Mouse (Mus musculus) hindbrain, embryonic 14.5 days (tissue): ENCODE data around the gene Pacrg. TPM values are rescaled to one million over a fixed set of nuclear protein-coding genes. Genes with fewer than 3 reads are reported as not detected.

Source experiments
- ATAC-seq: fragments of 200-750 bp; cut with Nextera tagmentation; 2 replicates; pipeline ENCODE4 v1.8.0; 2017; ENCODE audit warnings: moderate number of reproducible peaks, mild to moderate bottlenecking, moderate TSS enrichment, moderate library complexity; ENCODE audit not compliant: low FRiP score
- DNase-seq: peaks from one replicate; pipeline ENCODE4 v3.0.0-alpha.2; 2015; ENCODE audit warnings: low spot score
- H3K27ac ChIP-seq: fragments of 300-500 bp; sonication (generic); 2 replicates; pipeline ENCODE4 v1.5.1; 2014; ENCODE audit warnings: mild to moderate bottlenecking, moderate library complexity
- H3K27me3 ChIP-seq: fragments of 300-500 bp; sonication (generic); 2 replicates; pipeline ENCODE4 v1.6.1; 2014; ENCODE audit warnings: mild to moderate bottlenecking, low read length, mixed read lengths; ENCODE audit not compliant: control insufficient read depth, insufficient read depth
- H3K36me3 ChIP-seq: fragments of 300-500 bp; sonication (generic); replicated peaks from 2 replicates; pipeline ENCODE4 v1.6.1; 2014; ENCODE audit not compliant: control insufficient read depth, insufficient read depth
- H3K4me1 ChIP-seq: fragments of 300-500 bp; sonication (generic); replicated peaks from 2 replicates; pipeline ENCODE4 v1.6.1; 2014; ENCODE audit warnings: antibody characterized with exemption, low read length, mixed read lengths; ENCODE audit not compliant: control insufficient read depth, insufficient read depth
- H3K4me2 ChIP-seq: fragments of 300-500 bp; sonication (generic); replicated peaks from 2 replicates; pipeline ENCODE4 v1.6.1; 2014; ENCODE audit warnings: mild to moderate bottlenecking, moderate library complexity
- H3K4me3 ChIP-seq: fragments of 300-500 bp; sonication (generic); replicated peaks from 2 replicates; pipeline ENCODE4 v1.5.1; 2014; ENCODE audit warnings: mild to moderate bottlenecking, low read length
- H3K9ac ChIP-seq: fragments of 300-500 bp; sonication (generic); 2 replicates; pipeline ENCODE4 v1.6.1; 2014
- H3K9me3 ChIP-seq: fragments of 300-500 bp; sonication (generic); 2 replicates; pipeline ENCODE4 v1.6.1; 2016; ENCODE audit warnings: low read length; ENCODE audit not compliant: control insufficient read depth
- WGBS: fragments of 180-500 bp; shearing (Covaris S2); extraction: QIAGEN DNeasy Blood & Tissue Kit; methylation state at CpG from one replicate; pipeline ENCODE4 v1.1.7; 2014; 5-methylcytosine and 5-hydroxymethylcytosine counted together
- polyA plus RNA-seq: library from polyadenylated mRNA; unstranded; fragments of >200 nt; fragmentation: Nextera tagmentation; extraction: Ambion mirVana; gene quantifications from 2 replicates; pipeline ENCODE4 v1.2.1, GENCODE M21; 2014

Pacrg gene
- polyA plus RNA-seq, 1 experiment from 2014 or later: 21.9 TPM

DNA sequence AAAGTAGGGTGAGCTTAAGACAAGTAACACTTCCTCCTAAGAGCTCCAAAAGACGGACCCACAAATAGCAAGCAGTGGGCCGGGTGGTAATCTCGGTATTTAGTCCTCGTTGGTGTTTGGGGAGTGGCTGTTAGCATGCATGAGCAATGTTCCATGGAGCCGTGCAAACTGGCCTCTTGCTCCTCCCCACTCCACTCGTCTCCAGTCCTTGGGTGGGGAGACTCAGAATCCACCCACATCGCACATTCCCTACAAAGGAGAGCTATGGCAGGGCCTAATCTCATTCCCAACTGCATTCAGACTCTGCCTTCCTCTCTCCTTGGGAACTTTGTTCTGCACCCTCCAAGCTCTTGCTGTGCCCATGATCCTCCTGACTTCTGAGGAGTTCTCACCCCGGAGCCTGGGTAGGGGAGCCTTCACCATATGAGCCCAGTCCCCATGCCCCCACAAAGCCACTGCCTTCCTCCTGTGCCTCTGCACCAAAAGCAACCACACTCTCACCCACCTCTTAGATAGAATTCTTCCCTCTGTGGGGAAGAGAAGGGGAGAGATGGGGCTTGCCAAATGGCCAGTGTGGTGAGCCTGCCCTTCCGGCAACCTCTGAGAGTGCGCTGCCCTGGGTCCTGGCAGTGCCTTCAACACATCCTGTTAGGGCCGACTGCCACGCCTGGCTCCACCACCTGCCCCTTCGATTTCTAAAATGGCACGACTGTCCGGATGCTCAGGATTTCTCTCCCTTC, 289.2 kb downstream of the Pacrg start:
- Histone ChIP-seq H3K4me1 (no peaks in the 10 kb centered on the region), H3K4me2 (no peak overlapping the region), H3K36me3 (no peaks in the 10 kb centered on the region), H3K27ac (no peak overlapping the region), H3K27me3 (no peaks in the 10 kb centered on the region), H3K9me3 (no peaks in the 10 kb centered on the region), H3K9ac (no peak overlapping the region), H3K4me3 (no peak overlapping the region)
- DNase-seq (no peak), ATAC-seq (no peak)
- WGBS: 78% methylated on average over 15 of the region's 15 CpGs

DNA sequence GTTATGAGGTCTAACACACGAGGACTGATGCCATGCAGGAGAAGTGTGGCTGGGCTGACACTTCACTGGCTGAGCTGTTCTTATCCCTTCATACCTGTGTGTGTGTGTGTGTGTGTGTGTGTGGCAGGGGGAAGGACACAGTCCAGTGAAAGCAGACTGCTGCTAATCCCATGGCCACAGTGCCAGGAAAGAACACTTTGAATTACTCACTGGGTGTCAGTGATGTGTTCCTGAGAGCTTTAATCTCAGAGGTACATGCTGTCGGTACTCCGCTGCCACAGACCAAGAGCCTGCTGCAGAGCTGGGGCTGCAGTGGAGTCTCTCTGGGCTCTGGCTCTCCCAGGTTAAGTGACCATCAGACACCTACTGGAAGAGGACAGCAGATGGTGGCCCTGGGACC, 290.3 kb downstream of the Pacrg start:
- no peak overlapping the region for H3K4me2 ChIP-seq
- WGBS: 82% methylated on average over 3 of the region's 3 CpGs
- H3K4me3 ChIP-seq: no peak overlapping the region
- H3K4me1 ChIP-seq: no peaks in the 10 kb centered on the region
- no peaks in the 10 kb centered on the region for H3K36me3 ChIP-seq
- no peak for DNase-seq
- no peak overlapping the region for H3K27ac ChIP-seq
- no peak for ATAC-seq
- no peak overlapping the region for H3K9ac ChIP-seq
- H3K27me3 ChIP-seq: no peaks in the 10 kb centered on the region
- no peaks in the 10 kb centered on the region for H3K9me3 ChIP-seq

DNA sequence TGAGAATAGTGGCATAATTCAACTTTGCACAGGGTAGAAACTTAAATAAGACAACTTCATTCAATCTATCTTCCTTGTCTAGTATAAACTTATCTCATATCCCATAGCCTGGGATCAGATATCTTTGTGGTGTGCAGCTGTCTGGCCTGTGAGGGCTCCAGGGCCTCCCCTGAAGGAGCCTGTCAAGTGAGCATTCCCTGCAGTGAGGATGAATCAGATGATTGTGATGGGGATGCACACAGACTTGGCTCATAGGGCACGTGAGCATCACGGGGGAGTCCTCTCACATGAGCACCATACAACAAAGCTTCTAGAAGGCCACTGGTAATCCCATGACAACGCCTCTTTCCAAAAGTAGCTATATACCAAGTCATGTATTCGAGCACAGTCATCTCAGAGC, 291.1 kb downstream of the Pacrg start:
- Histone ChIP-seq H3K4me3 (no peak overlapping the region), H3K27me3 (no peaks in the 10 kb centered on the region), H3K4me2 (no peak overlapping the region), H3K36me3 (no peaks in the 10 kb centered on the region), H3K27ac (no peak overlapping the region), H3K9ac (no peak overlapping the region), H3K9me3 (no peaks in the 10 kb centered on the region), H3K4me1 (no peaks in the 10 kb centered on the region)
- ATAC-seq (no peak), DNase-seq (no peak)
- 89% methylated on average over 4 of the region's 4 CpGs for WGBS

DNA sequence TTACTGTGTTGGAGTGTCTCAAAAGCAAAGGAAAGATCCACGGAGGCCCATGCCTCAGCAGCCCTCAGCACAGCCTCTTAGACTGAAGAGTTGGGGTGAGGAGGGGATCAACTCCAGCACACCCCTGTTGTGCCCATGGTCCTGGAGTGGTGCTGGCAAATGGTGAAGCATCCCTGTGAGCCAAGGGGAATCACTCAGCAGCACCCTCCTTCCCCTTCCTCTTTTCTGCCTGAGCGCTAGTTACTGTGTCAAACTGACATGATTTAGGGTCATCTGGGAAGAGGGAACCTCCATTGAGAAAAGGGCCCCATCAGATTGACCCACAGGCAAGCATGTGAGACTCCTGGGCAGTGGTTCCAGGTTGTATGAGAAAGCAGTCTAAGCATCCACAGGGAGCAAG, 299.3 kb downstream of the Pacrg start:
- no peaks in the 10 kb centered on the region for H3K4me1 ChIP-seq
- H3K27me3 ChIP-seq: no peaks in the 10 kb centered on the region
- H3K4me3 ChIP-seq: no peak overlapping the region
- no peak overlapping the region for H3K9ac ChIP-seq
- H3K27ac ChIP-seq: no peak overlapping the region
- H3K4me2 ChIP-seq: no peak overlapping the region
- ATAC-seq (no peak), DNase-seq (no peak)
- H3K36me3 ChIP-seq: no peaks in the 10 kb centered on the region
- 79% methylated on average over 2 of the region's 2 CpGs for WGBS
- no peaks in the 10 kb centered on the region for H3K9me3 ChIP-seq

DNA sequence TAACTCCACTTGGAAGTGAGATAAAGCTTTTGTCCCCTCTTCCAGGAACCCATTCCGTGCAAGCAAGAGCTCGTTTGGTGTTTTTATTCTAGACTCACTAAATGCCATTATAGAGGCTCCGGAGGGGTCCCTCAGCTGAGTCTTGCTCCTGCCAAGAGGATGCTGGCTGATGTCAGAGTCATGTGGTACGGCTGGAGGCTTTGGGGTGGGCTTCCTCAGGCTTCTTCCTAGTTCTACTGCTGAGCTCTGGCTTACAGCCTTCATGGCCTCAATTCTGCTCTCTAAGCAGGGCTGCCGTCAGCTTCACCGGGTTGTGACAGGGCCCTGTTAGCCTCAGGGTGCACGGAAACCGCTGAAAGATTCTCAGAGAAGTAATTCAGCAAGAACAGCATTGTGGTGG, 305.9 kb downstream of the Pacrg start:
- DNase-seq: no peak
- peak; percentile 68 for ATAC-seq
- no peaks in the 10 kb centered on the region for H3K27me3 ChIP-seq
- H3K9me3 ChIP-seq: no peaks in the 10 kb centered on the region
- peak overlapping the region; percentile 2; the same call in 1 of the 2 replicates for H3K27ac ChIP-seq
- H3K4me1 ChIP-seq: 0 out of 2 replicates have a peak, but pooled peaks cover 15% of the 10 kb centered on the region
- no peak overlapping the region for H3K9ac ChIP-seq
- no peaks in the 10 kb centered on the region for H3K36me3 ChIP-seq
- 43% methylated on average over 8 of the region's 8 CpGs for WGBS
- no peak overlapping the region for H3K4me2 ChIP-seq
- H3K4me3 ChIP-seq: no peak overlapping the region

DNA sequence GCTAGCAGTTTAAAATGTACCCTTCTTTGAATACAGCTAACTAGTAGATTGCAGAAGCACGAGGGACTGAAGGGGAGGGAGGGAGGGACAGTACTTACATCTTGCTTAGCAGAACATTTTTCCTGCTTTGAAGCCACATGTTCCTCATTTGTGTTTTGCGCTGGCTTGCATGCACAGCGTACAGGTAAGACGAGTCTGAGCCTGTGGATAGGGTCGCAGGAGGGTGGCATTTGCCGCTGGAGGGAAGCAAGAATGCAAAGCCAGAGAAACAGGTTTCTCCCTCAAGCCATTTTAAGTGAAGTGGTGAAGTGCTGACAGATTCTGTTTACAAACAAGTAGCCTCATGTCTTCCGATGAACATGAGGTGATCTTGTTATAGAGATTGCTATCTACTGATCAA, 306.6 kb downstream of the Pacrg start:
- Histone ChIP-seq H3K27me3 (no peaks in the 10 kb centered on the region), H3K27ac (no peak overlapping the region), H3K9ac (no peak overlapping the region), H3K36me3 (no peaks in the 10 kb centered on the region), H3K4me2 (no peak overlapping the region), H3K9me3 (no peaks in the 10 kb centered on the region), H3K4me3 (no peak overlapping the region), H3K4me1 (0 out of 2 replicates have a peak, but pooled peaks cover 15% of the 10 kb centered on the region)
- no peak for DNase-seq
- no peak for ATAC-seq
- WGBS: 80% methylated on average over 7 of the region's 7 CpGs

DNA sequence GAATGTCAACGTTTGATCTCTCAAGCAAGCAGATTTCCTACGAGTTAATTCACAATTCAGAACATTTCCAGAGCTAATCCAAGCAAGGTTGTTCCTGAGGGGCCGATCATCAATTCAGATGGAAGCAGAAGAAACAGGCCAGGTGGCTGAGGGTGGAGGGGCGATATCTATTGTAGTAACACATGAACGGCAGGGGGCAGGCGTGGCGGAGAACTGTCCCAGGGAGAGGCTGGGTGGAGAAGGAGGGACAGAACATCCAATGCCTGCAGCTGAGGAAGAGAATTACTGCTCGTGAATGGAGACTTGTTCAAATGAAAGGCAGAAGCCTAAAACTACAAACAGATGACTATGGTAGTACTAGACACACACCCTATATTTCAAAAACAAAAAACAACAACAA, 309.1 kb downstream of the Pacrg start:
- Histone ChIP-seq H3K27me3 (no peaks in the 10 kb centered on the region), H3K4me2 (no peak overlapping the region), H3K4me1 (0 out of 2 replicates have a peak, but pooled peaks cover 15% of the 10 kb centered on the region), H3K4me3 (no peak overlapping the region), H3K36me3 (no peaks in the 10 kb centered on the region), H3K9ac (no peak overlapping the region), H3K9me3 (no peaks in the 10 kb centered on the region), H3K27ac (no peak overlapping the region)
- DNase-seq: no peak
- ATAC-seq: no peak
- WGBS: 25% methylated on average over 8 of the region's 8 CpGs

DNA sequence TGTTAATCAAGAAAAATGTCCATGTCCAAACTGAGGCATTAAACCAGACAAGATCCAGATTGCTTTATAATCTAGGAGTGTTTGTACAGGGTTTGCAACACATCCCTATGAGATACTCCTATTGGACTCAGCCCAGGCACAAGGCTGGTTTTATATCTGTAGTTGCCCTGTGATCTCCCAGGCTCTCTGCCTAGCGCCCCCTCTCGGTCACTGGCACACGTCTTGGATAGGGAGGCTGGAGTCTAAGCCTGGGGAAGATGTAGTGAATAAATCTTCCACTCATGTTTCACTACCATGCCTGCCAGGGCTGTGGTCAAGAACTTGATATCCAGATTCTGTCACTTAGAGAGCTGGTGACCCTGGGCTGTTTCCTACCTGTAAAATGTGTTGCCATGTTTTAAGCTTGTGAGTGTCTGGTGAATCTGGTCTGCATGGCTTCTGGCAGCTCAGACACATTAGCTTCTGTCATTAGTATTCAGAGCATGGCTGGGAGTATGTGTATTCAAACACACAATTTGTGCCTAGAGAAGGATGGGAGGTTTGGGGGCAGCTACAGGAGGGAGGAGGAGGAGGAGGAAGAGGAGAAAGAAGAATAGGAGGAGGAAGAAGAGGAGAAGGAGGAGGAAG, 310.7 kb downstream of the Pacrg start:
- Histone ChIP-seq H3K4me1 (0 out of 2 replicates have a peak, but pooled peaks cover 15% of the 10 kb centered on the region), H3K27ac (no peak overlapping the region), H3K9me3 (no peaks in the 10 kb centered on the region), H3K4me3 (no peak overlapping the region), H3K27me3 (no peaks in the 10 kb centered on the region), H3K9ac (no peak overlapping the region), H3K4me2 (no peak overlapping the region), H3K36me3 (no peaks in the 10 kb centered on the region)
- 81% methylated on average over 3 of the region's 3 CpGs for WGBS
- ATAC-seq: no peak
- no peak for DNase-seq

DNA sequence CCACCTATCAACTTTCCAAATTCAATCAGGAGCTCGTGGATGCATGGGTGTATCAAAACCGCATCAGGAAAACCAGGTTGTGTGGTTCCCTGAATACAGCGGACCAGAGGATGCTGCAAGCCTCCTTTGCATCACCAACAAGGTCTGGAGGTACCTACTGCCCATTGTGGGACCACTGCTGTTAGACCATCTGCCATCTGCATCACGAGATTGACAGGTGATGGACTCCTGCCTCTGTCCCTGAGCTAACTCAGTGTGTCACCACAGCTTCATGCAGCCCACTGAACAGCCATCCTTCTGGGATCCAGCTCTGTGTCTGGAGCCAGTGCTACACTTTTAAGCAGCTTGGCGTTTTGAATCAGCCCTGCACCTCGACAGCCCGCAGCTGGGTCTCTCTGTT, 318.8 kb downstream of the Pacrg start:
- Histone ChIP-seq H3K9ac (no peak overlapping the region), H3K27ac (no peak overlapping the region), H3K4me3 (no peak overlapping the region), H3K36me3 (no peaks in the 10 kb centered on the region), H3K9me3 (no peaks in the 10 kb centered on the region), H3K27me3 (no peaks in the 10 kb centered on the region), H3K4me1 (peaks cover 5% of the 10 kb centered on the region; the same call in 1 of the 2 replicates), H3K4me2 (no peak overlapping the region)
- no peak for DNase-seq
- WGBS: 82% methylated on average over 7 of the region's 7 CpGs
- ATAC-seq: no peak
